Mouse (Mus musculus) hindbrain, embryonic 13.5 days (tissue): ENCODE results near the gene Agrn. TPM values are rescaled to one million over a fixed set of nuclear protein-coding genes. Genes with fewer than 3 reads are reported as not detected.

Experiments
- ATAC-seq: fragments of 200-750 bp; cut with Nextera tagmentation; 2 replicates; pipeline ENCODE4 v1.8.0; 2017; ENCODE audit warnings: moderate TSS enrichment; ENCODE audit not compliant: low FRiP score
- H3K27ac ChIP-seq: fragments of 300-500 bp; sonication (generic); 2 replicates; pipeline ENCODE4 v1.5.1; 2015; ENCODE audit warnings: inconsistent platforms, mild to moderate bottlenecking, moderate library complexity
- H3K27me3 ChIP-seq: fragments of 300-500 bp; sonication (generic); 2 replicates; pipeline ENCODE4 v1.6.1; 2015; ENCODE audit warnings: mild to moderate bottlenecking, inconsistent platforms
- H3K36me3 ChIP-seq: fragments of 300-500 bp; sonication (generic); 2 replicates; pipeline ENCODE4 v1.6.1; 2015; ENCODE audit warnings: mild to moderate bottlenecking, inconsistent platforms
- H3K4me1 ChIP-seq: fragments of 300-500 bp; sonication (generic); replicated peaks from 2 replicates; pipeline ENCODE4 v1.6.1; 2015; ENCODE audit warnings: inconsistent platforms
- H3K4me2 ChIP-seq: fragments of 300-500 bp; sonication (generic); 2 replicates; pipeline ENCODE4 v1.6.1; 2015; ENCODE audit warnings: inconsistent platforms, mild to moderate bottlenecking, moderate library complexity
- H3K4me3 ChIP-seq: fragments of 300-500 bp; sonication (generic); 2 replicates; pipeline ENCODE4 v1.5.1; 2015; ENCODE audit warnings: mild to moderate bottlenecking, inconsistent platforms
- H3K9ac ChIP-seq: fragments of 300-500 bp; sonication (generic); 2 replicates; pipeline ENCODE4 v1.6.1; 2015; ENCODE audit warnings: mild to moderate bottlenecking, inconsistent platforms
- H3K9me3 ChIP-seq: fragments of 300-500 bp; sonication (generic); 2 replicates; pipeline ENCODE4 v1.6.1; 2016; ENCODE audit warnings: inconsistent platforms
- WGBS: fragments of 180-500 bp; shearing (Covaris S2); methylation state at CpG from one replicate; pipeline ENCODE4 v1.1.7; 2015; 5-methylcytosine and 5-hydroxymethylcytosine counted together
- microRNA-seq: library from miRNA; unstranded; fragments of <30 nt; microRNA quantifications from one replicate; pipeline ENCODE4, GENCODE M21; 2016
- polyA plus RNA-seq: library from polyadenylated mRNA; unstranded; fragments of >200 nt; fragmentation: Nextera tagmentation; extraction: Ambion mirVana; gene quantifications from 2 replicates; pipeline ENCODE4 v1.2.1, GENCODE M21; 2015

The Agrn gene
- polyA plus RNA-seq, 1 experiment from 2014 or later: 120 TPM

GRCm38 (mm10) chr4:156133334-156133733 lies 64.0 kb downstream of the Agrn start:
- no peak for ATAC-seq
- peak overlapping the region; percentile 46; the same call in 1 of the 2 replicates for H3K9ac ChIP-seq
- H3K4me3 ChIP-seq: no peak overlapping the region
- peaks cover 4% of the 10 kb centered on the region; the same call in 1 of the 2 replicates for H3K4me1 ChIP-seq
- no peaks in the 10 kb centered on the region for H3K9me3 ChIP-seq
- H3K36me3 ChIP-seq: no peaks in the 10 kb centered on the region
- 49% methylated on average over 5 of the region's 5 CpGs for WGBS
- no peak overlapping the region for H3K27ac ChIP-seq
- H3K4me2 ChIP-seq: no peak overlapping the region
- H3K27me3 ChIP-seq: no peaks in the 10 kb centered on the region

- no peak overlapping the region for H3K4me2 ChIP-seq
- peaks cover 4% of the 10 kb centered on the region; the same call in 1 of the 2 replicates for H3K4me1 ChIP-seq
- H3K36me3 ChIP-seq: peaks cover 17% of the 10 kb centered on the region
- H3K9ac ChIP-seq: no peak overlapping the region
- H3K27ac ChIP-seq: no peak overlapping the region
- 87% methylated on average over 10 of the region's 10 CpGs for WGBS
- H3K9me3 ChIP-seq: no peaks in the 10 kb centered on the region
- H3K4me3 ChIP-seq: no peak overlapping the region
- H3K27me3 ChIP-seq: no peaks in the 10 kb centered on the region
- ATAC-seq: no peak
These were observed 66.3 kb downstream of the Agrn start for GRCm38 (mm10) chr4:156130940-156131339.

- ATAC-seq: no peak
- no peaks in the 10 kb centered on the region for H3K9me3 ChIP-seq
- H3K4me2 ChIP-seq: no peak within 1 kb of the TSS
- H3K4me3 ChIP-seq: no peak within 1 kb of the TSS
- no peaks in the 10 kb centered on the region for H3K27me3 ChIP-seq
- peaks cover 22% of the 10 kb centered on the region for H3K36me3 ChIP-seq
- H3K4me1 ChIP-seq: peaks cover 4% of the 10 kb centered on the region; the same call in 1 of the 2 replicates
- H3K27ac ChIP-seq: no peak within 1 kb of the TSS
- no peak within 1 kb of the TSS for H3K9ac ChIP-seq
- WGBS: 88% methylated on average over 15 of the region's 15 CpGs
These were observed 66.9 kb downstream of the Agrn start, which contains the start of gene Rnf223 for GRCm38 (mm10) chr4:156130436-156130835. Gene Rnf223 (plus strand): TSS chr4:156130513.

GRCm38 (mm10) chr4:156128746-156129145 lies 68.5 kb downstream of the Agrn start:
- H3K4me3 ChIP-seq: no peak overlapping the region
- peaks cover 39% of the 10 kb centered on the region for H3K36me3 ChIP-seq
- no peak for ATAC-seq
- H3K4me1 ChIP-seq: peaks cover 4% of the 10 kb centered on the region; the same call in 1 of the 2 replicates
- WGBS: 87% methylated on average over 5 of the region's 5 CpGs
- H3K9me3 ChIP-seq: no peaks in the 10 kb centered on the region
- H3K4me2 ChIP-seq: no peak overlapping the region
- no peaks in the 10 kb centered on the region for H3K27me3 ChIP-seq
- H3K9ac ChIP-seq: no peak overlapping the region
- no peak overlapping the region for H3K27ac ChIP-seq

GRCm38 (mm10) chr4:156126841-156127240 lies 70.4 kb downstream of the Agrn start:
- Histone ChIP-seq H3K36me3 (peaks cover 58% of the 10 kb centered on the region), H3K27me3 (no peaks in the 10 kb centered on the region), H3K4me2 (no peak overlapping the region), H3K4me3 (no peak overlapping the region), H3K27ac (no peak overlapping the region), H3K9me3 (no peaks in the 10 kb centered on the region), H3K9ac (no peak overlapping the region), H3K4me1 (no peaks in the 10 kb centered on the region)
- WGBS: 88% methylated on average over 7 of the region's 7 CpGs
- ATAC-seq: no peak

- ATAC-seq: no peak
- Histone ChIP-seq H3K4me1 (no peaks in the 10 kb centered on the region), H3K4me3 (no peak overlapping the region), H3K4me2 (no peak overlapping the region), H3K36me3 (peaks cover 72% of the 10 kb centered on the region), H3K27ac (no peak overlapping the region), H3K9me3 (no peaks in the 10 kb centered on the region), H3K9ac (no peak overlapping the region), H3K27me3 (no peaks in the 10 kb centered on the region)
- WGBS: 97% methylated on average over 6 of the region's 6 CpGs
These were observed 71.9 kb downstream of the Agrn start for GRCm38 (mm10) chr4:156125393-156125792.

- over 99% methylated on average over 7 of the region's 7 CpGs for WGBS
- no peak overlapping the region for H3K9ac ChIP-seq
- H3K4me1 ChIP-seq: no peaks in the 10 kb centered on the region
- ATAC-seq: no peak
- no peak overlapping the region for H3K4me3 ChIP-seq
- no peak overlapping the region for H3K27ac ChIP-seq
- H3K36me3 ChIP-seq: peaks cover 86% of the 10 kb centered on the region
- H3K4me2 ChIP-seq: no peak overlapping the region
- H3K27me3 ChIP-seq: no peaks in the 10 kb centered on the region
- H3K9me3 ChIP-seq: no peaks in the 10 kb centered on the region
These were observed 73.2 kb downstream of the Agrn start for GRCm38 (mm10) chr4:156124077-156124476.

Small RNAs within 50 kb of the gene (microRNA-seq; reads per million reads assigned to microRNA genes)
- gene Mir7658: 4.2 reads per million, percentile 13 among the genes with 10 or more reads in this experiment

Other genes with a start within 250 kb of the Agrn start
- 9.2 and 12.3 TPM in 2 replicates for gene C1qtnf12, start 235.2 kb downstream of the Agrn start, polyA plus RNA-seq
- 26.6 and 27.6 TPM in 2 replicates for gene B3galt6, start 204.8 kb downstream of the Agrn start, polyA plus RNA-seq
- 126 and 127 TPM in 2 replicates for gene Sdf4, start 204.6 kb downstream of the Agrn start, polyA plus RNA-seq
- gene Tnfrsf4, start 183.6 kb downstream of the Agrn start, polyA plus RNA-seq: 0.55 and 1.0 TPM in 2 replicates
- gene Tnfrsf18, start 171.3 kb downstream of the Agrn start, polyA plus RNA-seq: 2.3 and 2.9 TPM in 2 replicates
- gene Ttll10, start 138.1 kb downstream of the Agrn start, polyA plus RNA-seq: not detected in 2 replicates
- 32.1 and 32.7 TPM in 2 replicates for gene 9430015G10Rik, start 87.5 kb downstream of the Agrn start, polyA plus RNA-seq
- 0.53 and 0.66 TPM in 2 replicates for gene Rnf223, start 67.0 kb downstream of the Agrn start, polyA plus RNA-seq
- 1.4 and 1.7 TPM in 2 replicates for gene Isg15, start 3.3 kb upstream of the Agrn start, polyA plus RNA-seq
- 4.9 and 6.8 TPM in 2 replicates for gene AW011738, start 5.8 kb upstream of the Agrn start, polyA plus RNA-seq
- 2.5 and 2.7 TPM in 2 replicates for gene Perm1, start 18.4 kb upstream of the Agrn start, polyA plus RNA-seq
- gene Plekhn1, start 37.4 kb upstream of the Agrn start, polyA plus RNA-seq: 26.4 and 26.6 TPM in 2 replicates
- 49.0 and 53.7 TPM in 2 replicates for gene Noc2l, start 38.5 kb upstream of the Agrn start, polyA plus RNA-seq
- gene Samd11, start 58.2 kb upstream of the Agrn start, polyA plus RNA-seq: 2.8 and 3.1 TPM in 2 replicates
- not detected in 2 replicates for gene Vmn2r-ps159, start 133.6 kb upstream of the Agrn start, polyA plus RNA-seq